Mouse (Mus musculus) natural killer cell, adult 2 months (primary cell): ENCODE measurements around the gene Bmp2.

ENCODE experiments used
- DNase-seq, 2 experiments: peaks; one replicate each; pipeline ENCODE4 v3.0.0; 2022; ENCODE audit warnings: low spot score in 2 of 2

Gene Bmp2

GRCm38 (mm10) chr2:133565424-133565823 is 13.5 kb downstream of the Bmp2 start:
- DNase-seq = no peak

GRCm38 (mm10) chr2:133565995-133566710 is 14.2 kb downstream of the Bmp2 start:
- DNase-seq = no peak

- DNase-seq = no peak
Measured at GRCm38 (mm10) chr2:133591562-133592255, 39.8 kb downstream of the Bmp2 start.
